Mouse (Mus musculus) liver, postnatal 0 days (tissue): ENCODE measurements around the gene Senp3.

Source experiments
- CTCF ChIP-seq: sonication (generic); IDR thresholded peaks from 2 replicates; pipeline ENCODE4 v1.5.1; 2016; ENCODE audit warnings: antibody characterized with exemption, low read depth
- EP300 ChIP-seq: IDR thresholded peaks from 2 replicates; pipeline ENCODE4 v1.6.1; 2016; ENCODE audit warnings: antibody characterized with exemption, low read depth, mild to moderate bottlenecking

DNA sequence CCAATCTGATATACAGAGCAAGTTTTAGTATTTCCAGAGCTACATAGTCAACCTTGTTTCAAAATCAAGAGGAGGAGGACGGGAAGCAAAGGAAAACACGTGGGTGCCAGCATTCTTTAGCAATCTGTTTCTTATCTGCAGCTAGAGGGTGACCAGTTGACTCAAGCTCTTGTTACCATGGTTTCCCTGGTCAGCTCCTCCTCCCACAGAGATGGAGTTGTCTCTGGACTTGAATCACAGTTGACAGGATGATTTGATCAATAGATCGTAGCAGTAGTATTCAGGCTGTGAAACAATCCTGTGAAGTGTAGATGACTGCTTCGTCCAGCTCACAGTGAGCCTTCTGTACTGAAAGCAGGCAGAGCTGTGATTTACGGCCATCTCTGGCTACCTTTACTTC is 34.0 kb upstream of the Senp3 start:
- no peak for TF ChIP-seq CTCF
- no peak for TF ChIP-seq EP300
